Mouse (Mus musculus): ENCODE measurements around the gene Ostc.

Ostc gene

GRCm38 (mm10) chr3:130708529-130708928 lies 715 bp downstream of the Ostc start:
- no peak for DNase-seq

GRCm38 (mm10) chr3:130702289-130702688 lies 7.0 kb downstream of the Ostc start:
- DNase-seq: no peak

- no peak for DNase-seq
Observed at GRCm38 (mm10) chr3:130697622-130698021, 11.6 kb downstream of the Ostc start.

- no peak for DNase-seq
Observed at GRCm38 (mm10) chr3:130694705-130695104, 14.5 kb downstream of the Ostc start.

GRCm38 (mm10) chr3:130694041-130694593 lies 15.1 kb downstream of the Ostc start:
- no peak for DNase-seq

- DNase-seq: no peak
Observed at GRCm38 (mm10) chr3:130691596-130692170, 17.6 kb downstream of the Ostc start.

- no peak for DNase-seq
Observed at GRCm38 (mm10) chr3:130690834-130691595, 18.2 kb downstream of the Ostc start.

- peak; percentile 82 for DNase-seq
Observed at GRCm38 (mm10) chr3:130689630-130690029, 19.6 kb downstream of the Ostc start.

- no peak for DNase-seq
Observed at GRCm38 (mm10) chr3:130687051-130687450, 22.2 kb downstream of the Ostc start.

GRCm38 (mm10) chr3:130685014-130685366 lies 24.3 kb downstream of the Ostc start:
- DNase-seq: no peak

- no peak for DNase-seq
Observed at GRCm38 (mm10) chr3:130684276-130685013, 24.8 kb downstream of the Ostc start.

- DNase-seq: no peak
Observed at GRCm38 (mm10) chr3:130683836-130684235, 25.4 kb downstream of the Ostc start.

- no peak for DNase-seq
Observed at GRCm38 (mm10) chr3:130682183-130682582, 27.1 kb downstream of the Ostc start.

- DNase-seq: no peak
Observed at GRCm38 (mm10) chr3:130681226-130681625, 28.0 kb downstream of the Ostc start.

GRCm38 (mm10) chr3:130677671-130678460 lies 31.4 kb downstream of the Ostc start:
- DNase-seq: no peak

GRCm38 (mm10) chr3:130671291-130671690 lies 38.0 kb downstream of the Ostc start:
- no peak for DNase-seq

- no peak for DNase-seq
Observed at GRCm38 (mm10) chr3:130662496-130662895, 46.7 kb downstream of the Ostc start.

GRCm38 (mm10) chr3:130660619-130661018 lies 48.6 kb downstream of the Ostc start:
- DNase-seq: no peak

- no peak for DNase-seq
Observed at GRCm38 (mm10) chr3:130649569-130649968, 59.7 kb downstream of the Ostc start.

- DNase-seq: no peak
Observed at GRCm38 (mm10) chr3:130646110-130646810, 63.0 kb downstream of the Ostc start.
